Mouse (Mus musculus): Measurements from ENCODE around the gene Ctsf. TPM values are rescaled to one million over a fixed set of nuclear protein-coding genes. Genes with fewer than 3 reads are reported as not detected.
A peak's percentile ranks its signal among the peaks of the same experiment; 100 is the strongest.
"Not testable (repeated sequence)": the region's sequence is repeated elsewhere in the genome, so short reads cannot be mapped to it uniquely, and the experiment has no call there.

Gene Ctsf
- total RNA-seq, 2 experiments from 2014 or later: 6.8 to 11.5 TPM

DNA sequence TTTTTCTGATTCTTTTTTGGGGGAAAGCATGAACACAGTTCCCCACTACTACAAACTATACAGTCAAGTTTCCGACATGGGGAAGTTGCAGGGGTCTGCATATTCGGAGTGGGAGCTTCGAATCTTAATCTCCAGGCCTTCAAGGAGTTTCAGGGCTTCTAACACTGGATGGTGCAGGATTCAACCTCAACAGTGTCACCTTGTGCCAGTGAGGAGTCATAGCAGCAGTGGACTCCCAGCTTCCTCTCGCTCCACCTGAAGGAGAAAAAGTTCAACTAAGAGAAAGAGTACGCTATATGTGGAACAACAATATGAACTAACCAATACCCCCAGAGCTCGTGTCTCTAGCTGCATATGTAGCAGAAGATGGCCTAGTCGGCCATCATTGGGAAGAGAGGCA is 7.4 kb upstream of the Ctsf start:
- peak; percentile 83 for ATAC-seq (replicated peaks; ENCODE audit: poor library complexity)

DNA sequence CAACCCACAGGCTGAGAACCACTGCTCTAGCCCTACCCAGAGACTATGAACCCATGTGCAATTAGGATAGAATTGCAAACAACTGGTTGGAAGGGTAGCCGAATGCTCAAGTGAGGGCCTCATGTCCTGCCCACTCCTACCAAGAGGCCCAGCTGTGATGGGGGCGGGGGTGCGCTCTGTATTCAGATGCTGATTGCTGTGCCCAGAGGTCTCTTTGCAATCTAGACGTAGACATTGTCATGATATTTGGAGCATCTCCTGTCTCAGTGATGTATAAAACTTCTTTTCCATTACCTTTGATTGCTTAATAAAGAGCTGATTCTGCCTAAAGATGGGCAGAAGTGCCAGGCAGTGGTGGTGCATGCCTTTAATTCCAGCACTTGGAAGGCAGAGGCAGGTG is 5.1 kb upstream of the Ctsf start:
- no peak for ATAC-seq (replicated peaks; ENCODE audit: poor library complexity)

DNA sequence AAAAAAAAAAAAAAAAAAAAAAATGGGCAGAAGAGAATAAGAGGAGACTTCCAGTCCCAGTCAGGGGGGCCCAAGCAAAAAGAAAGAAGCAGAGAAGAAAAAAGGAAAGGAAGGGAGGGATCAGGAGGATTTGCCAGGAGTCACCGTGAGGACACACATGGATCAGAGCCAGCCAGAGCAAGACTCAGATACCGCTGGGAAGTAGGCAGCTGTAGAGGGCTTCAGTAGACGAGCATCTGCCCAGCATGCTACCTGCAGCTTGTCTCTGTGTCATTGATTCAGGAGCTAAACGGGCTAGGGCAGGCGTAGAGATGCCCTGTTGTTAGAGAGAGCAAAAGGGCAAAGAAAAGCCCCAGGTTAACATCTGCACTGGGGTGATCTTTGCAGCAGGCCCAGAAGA is 4.6 kb upstream of the Ctsf start:
- no peak for ATAC-seq (replicated peaks; ENCODE audit: poor library complexity)

GRCm38 (mm10) chr19:4855470-4855820 is 515 bp downstream of the Ctsf start:
- no peak for ATAC-seq (replicated peaks; ENCODE audit: poor library complexity)

GRCm38 (mm10) chr19:4855951-4856350 is 1.0 kb downstream of the Ctsf start:
- no peak for ATAC-seq (replicated peaks; ENCODE audit: poor library complexity)

- peak; percentile 96 for ATAC-seq (replicated peaks; ENCODE audit: poor library complexity)
Observed at GRCm38 (mm10) chr19:4859081-4859480, 4.2 kb downstream of the Ctsf start.

DNA sequence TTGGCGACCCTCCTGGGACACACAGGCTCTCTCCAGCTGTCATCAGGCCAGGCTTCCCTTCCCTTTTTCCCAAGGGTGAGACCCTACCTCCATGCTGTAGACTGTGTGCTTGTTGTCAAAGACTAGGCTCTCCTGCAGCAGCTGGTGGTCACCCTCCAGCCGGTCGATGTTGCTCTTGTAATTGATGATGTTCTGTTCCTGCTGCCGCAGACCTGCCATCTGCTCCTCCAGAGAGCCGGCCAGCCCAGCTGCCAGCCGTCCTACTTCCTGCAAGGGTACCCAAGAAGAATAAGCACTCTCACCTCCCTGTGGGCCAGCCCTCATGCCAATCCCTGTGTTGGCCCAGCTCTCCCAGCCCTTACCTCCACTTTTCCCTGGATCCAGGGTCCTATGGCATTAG is 8.1 kb downstream of the Ctsf start:
- no peak for ATAC-seq (replicated peaks; ENCODE audit: poor library complexity)

DNA sequence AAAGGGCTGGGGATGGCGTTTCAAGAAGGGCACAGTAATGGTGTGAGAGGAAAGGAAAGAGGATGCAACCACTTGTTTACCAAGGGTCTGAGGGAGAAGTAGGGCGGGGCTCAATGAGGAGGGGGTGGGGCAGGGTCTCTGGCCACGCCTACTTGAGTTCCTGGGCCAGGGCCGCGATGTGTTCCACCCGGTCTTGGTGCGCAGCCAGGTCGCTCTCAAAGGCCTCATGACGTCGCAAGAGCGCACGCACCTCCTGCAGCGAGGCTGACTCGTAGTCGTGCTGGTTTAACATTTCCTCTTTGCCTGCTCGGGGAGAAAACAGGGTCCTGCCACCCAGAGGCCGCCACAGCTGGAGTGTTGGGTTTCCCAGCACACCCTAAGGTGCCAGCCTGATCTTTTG is 10.2 kb downstream of the Ctsf start:
- ATAC-seq (replicated peaks; ENCODE audit: poor library complexity): peak; percentile 63

GRCm38 (mm10) chr19:4874613-4875012 is 19.7 kb downstream of the Ctsf start:
- ATAC-seq (replicated peaks; ENCODE audit: poor library complexity): not testable (repeated sequence)

GRCm38 (mm10) chr19:4876241-4876640 is 21.3 kb downstream of the Ctsf start:
- ATAC-seq (replicated peaks; ENCODE audit: poor library complexity): no peak

- ATAC-seq (replicated peaks; ENCODE audit: poor library complexity): no peak
Observed at GRCm38 (mm10) chr19:4876755-4877154, 21.8 kb downstream of the Ctsf start.

DNA sequence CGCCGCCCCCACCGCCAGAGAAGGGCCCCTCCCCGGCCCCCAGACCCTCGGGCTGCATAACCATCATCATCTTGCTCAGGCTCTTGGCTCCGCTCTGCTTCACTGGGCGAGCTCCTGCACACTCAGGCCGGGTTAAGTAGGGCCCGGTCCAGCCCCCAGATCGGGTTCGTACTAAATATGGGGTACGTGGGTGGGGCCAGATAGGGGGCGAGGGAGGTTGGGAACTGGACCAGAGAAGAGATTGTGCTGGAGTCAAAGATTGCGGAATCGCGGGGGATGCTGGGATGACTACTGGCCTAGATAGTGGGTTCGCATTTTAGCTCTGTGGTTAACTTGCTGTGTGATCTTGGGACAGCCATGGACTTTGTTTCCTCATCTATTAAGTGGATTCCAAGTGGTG is 22.9 kb downstream of the Ctsf start, which contains the start of gene Actn3:
Gene Actn3 (minus strand): TSS at position 125 of the 400 bp plus-strand sequence.
- no peak for ATAC-seq (replicated peaks; ENCODE audit: poor library complexity)

GRCm38 (mm10) chr19:4878405-4879323 is 23.7 kb downstream of the Ctsf start, which contains the start of gene Zdhhc24:
Gene Zdhhc24, plus strand, starts transcription at chr19:4878668.
- peak; percentile 98 for ATAC-seq (replicated peaks; ENCODE audit: poor library complexity)

DNA sequence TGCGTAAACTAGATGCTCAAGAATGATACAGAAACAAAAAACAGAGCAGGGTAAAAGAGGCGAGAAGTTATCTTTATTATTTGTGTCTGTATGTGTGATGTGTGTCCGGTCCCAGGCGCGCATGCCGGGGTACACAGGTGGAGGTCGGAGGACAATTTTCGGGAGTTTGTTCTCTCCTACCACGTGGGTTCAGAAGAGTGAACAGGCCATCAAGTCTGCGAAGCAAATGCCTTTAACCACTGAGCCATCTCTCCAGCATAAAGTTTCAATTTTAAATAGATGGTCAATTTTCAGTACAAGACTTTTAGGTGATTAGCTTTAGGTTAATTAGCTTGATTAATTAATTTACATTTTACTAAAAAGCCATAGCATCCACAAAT is 24.4 kb downstream of the Ctsf start:
- no peak for ATAC-seq (replicated peaks; ENCODE audit: poor library complexity)

DNA sequence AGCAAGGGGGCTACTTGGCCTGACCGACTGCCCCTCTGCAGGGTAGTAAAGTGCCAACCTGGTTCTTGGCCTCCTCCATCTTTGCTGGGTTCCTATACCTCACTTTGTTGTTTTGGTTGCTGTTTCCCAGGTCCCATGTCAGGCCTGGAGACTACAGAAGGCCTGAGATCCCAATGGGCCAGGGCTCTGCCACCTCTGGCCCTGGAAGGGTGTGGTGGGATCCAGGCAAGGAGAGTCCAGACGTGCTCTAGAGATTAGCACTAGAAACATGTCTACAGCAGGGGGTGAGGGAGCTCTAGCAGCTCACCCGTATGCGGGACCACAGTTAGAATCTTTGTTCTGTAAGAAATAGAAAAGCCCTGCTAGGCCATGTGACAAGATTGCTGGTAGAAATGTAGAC is 29.0 kb downstream of the Ctsf start:
- peak; percentile 23; the same call in 1 of the 2 replicates for ATAC-seq (replicated peaks; ENCODE audit: poor library complexity)

GRCm38 (mm10) chr19:4889791-4890190 is 34.9 kb downstream of the Ctsf start:
- ATAC-seq (replicated peaks; ENCODE audit: poor library complexity): no peak

DNA sequence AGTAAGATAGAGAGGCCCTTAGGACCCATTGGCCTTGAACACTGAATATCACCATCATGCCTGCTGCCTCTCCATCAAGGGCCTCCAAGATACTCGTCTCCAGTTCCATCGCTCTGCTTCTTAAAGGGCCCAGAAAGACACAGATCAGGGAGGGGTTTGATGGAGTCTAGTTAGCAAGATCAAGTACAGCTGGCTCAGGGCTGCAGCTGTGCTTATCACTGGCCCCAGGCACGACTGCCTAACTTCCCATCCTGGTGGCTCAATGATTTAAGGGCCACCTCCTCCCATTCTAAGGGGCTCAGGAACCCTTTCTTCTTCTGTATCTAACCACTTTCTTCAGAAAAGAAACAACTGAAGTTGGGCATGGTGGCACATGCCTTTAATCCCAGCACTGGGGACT is 36.9 kb downstream of the Ctsf start:
- peak; percentile 93 for ATAC-seq (replicated peaks; ENCODE audit: poor library complexity)

DNA sequence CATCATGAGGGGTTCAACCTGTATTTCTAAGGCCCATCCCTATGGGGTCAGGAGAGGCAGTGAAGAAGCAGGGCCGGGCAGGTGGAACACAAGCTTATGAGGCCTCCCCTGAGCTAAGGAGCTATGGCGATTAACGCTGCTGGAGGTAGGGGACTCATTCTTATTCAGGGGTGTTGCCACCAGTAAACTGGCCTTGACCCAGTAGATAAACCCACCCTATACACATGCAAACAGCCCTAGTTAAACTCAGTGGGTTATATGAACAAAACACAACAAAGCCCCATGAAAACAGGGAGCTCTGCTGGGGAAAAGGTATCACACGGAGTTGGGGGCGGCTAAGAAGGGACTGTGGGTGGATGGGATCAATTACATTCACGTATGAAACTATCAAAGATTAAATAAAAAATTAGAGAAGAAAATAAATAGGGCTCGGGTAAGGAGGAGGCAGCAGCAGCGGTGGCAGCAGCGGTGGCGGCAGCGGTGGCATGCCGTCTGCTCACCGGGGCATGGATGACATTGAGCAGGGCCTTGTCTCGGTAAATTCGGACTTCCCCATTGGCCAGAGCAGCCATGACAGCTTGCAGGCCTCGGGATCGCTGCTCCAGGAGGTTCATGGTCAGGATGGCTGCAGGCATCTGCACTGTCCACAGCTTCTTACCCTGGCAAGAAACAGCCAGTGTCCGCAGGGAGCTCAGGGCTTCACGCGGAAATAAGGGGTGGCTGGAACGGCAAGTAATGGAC is 42.0 kb downstream of the Ctsf start:
- no peak for ATAC-seq (replicated peaks; ENCODE audit: poor library complexity)

DNA sequence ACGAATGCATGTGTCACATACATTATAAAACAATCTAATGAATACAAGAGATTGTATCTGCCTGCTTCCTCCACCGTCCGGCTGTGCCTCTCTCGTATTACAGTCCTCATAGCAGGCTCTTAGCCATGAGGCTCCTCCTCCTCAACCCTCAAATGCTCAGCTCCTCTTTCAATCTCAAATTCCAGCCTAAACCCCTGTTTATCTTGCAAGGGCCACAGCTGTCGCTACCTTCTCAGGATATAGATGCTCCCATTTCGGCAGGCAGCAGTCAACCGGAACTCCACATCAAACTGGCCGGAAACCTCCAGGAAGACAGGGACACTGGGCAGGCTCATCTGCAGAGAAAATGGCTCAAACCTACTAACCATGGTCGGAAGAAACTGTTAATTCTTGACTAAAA is 44.0 kb downstream of the Ctsf start:
- no peak for ATAC-seq (replicated peaks; ENCODE audit: poor library complexity)

GRCm38 (mm10) chr19:4899888-4900287 is 45.0 kb downstream of the Ctsf start:
- ATAC-seq (replicated peaks; ENCODE audit: poor library complexity): no peak

- ATAC-seq (replicated peaks; ENCODE audit: poor library complexity): peak; percentile 90
Observed at GRCm38 (mm10) chr19:4905979-4906794, 51.3 kb downstream of the Ctsf start, which contains the start of gene Bbs1. Gene Bbs1, minus strand, starts transcription at chr19:4906628.

Measured in megakaryocyte progenitor cell, adult 5-6 weeks (primary cell).